Mouse (Mus musculus) G1E (cell line): ENCODE data around the gene Tma7. TPM values are rescaled to one million over a fixed set of nuclear protein-coding genes. Genes with fewer than 3 reads are reported as not detected.

Source experiments
- ATAC-seq: 2 replicates; pipeline ENCODE4 v1.8.0; 2016; ENCODE audit warnings: mild to moderate bottlenecking; ENCODE audit not compliant: insufficient number of reproducible peaks, poor library complexity, low FRiP score, severe bottlenecking; ENCODE audit errors: extremely low read depth
- DNase-seq: peaks from one replicate; pipeline ENCODE4 v3.0.0; 2012; ENCODE audit warnings: low spot score
- H3K27me3 ChIP-seq: 2 replicates; pipeline ENCODE4 v1.6.1; 2012; ENCODE audit warnings: mild to moderate bottlenecking, low read length, inconsistent platforms; ENCODE audit not compliant: insufficient read depth
- H3K36me3 ChIP-seq: replicated peaks from 2 replicates; pipeline ENCODE3; 2012; ENCODE audit warnings: mild to moderate bottlenecking, inconsistent platforms
- H3K4me1 ChIP-seq: 2 replicates; pipeline ENCODE4 v1.6.1; 2012; ENCODE audit warnings: low read depth, low read length, inconsistent platforms, mixed read lengths; ENCODE audit not compliant: insufficient read depth
- H3K4me3 ChIP-seq: 2 replicates; pipeline ENCODE4 v1.5.1; 2012; ENCODE audit warnings: low read depth, mild to moderate bottlenecking, inconsistent platforms, low read length, moderate library complexity, mixed read lengths
- H3K9me3 ChIP-seq: replicated peaks from 2 replicates; pipeline ENCODE4 v1.6.1; 2012; ENCODE audit warnings: inconsistent platforms
- CTCF ChIP-seq: IDR thresholded peaks from 2 replicates; pipeline ENCODE4 v1.5.1; 2012; ENCODE audit warnings: low read depth, low read length, inconsistent platforms, mixed read lengths
- GATA1 ChIP-seq: IDR thresholded peaks from 2 replicates; pipeline ENCODE4 v1.6.1; 2012; ENCODE audit warnings: borderline replicate concordance, low read length, inconsistent platforms, mixed read lengths
- GATA2 ChIP-seq: IDR thresholded peaks from 2 replicates; pipeline ENCODE4 v1.6.1; 2012; ENCODE audit warnings: low read depth, low read length, inconsistent platforms, borderline replicate concordance
- POLR2AphosphoS5 ChIP-seq: IDR thresholded peaks from 2 replicates; pipeline ENCODE4 v1.6.1; 2012; ENCODE audit warnings: low read depth, low read length, inconsistent platforms; ENCODE audit not compliant: insufficient replicate concordance
- TAL1 ChIP-seq: conservative IDR thresholded peaks from 2 replicates; pipeline ENCODE4 v1.6.1; 2012; ENCODE audit warnings: low read depth, low read length, inconsistent platforms, mixed read lengths
- polyA plus RNA-seq: library from polyadenylated mRNA; stranded (reverse); fragments of >175 nt; gene quantifications from 2 replicates; pipeline ENCODE4 v1.2.3, GENCODE M21; 2012
- total RNA-seq, 2 experiments: library from RNA; stranded (forward) in 1 of 2; stranded (reverse) in 1 of 2; fragments of 200-1000 nt in 1 of 2; fragments of >200 nt in 1 of 2; fragmentation: Nextera tagmentation in 1 of 2; gene quantifications; 2 replicates each; pipeline ENCODE4 v1.2.3; 2014 to 2017

Tma7 gene
- total and polyA plus RNA-seq, 3 experiments = 230 to 429 (median 413) TPM

- Histone ChIP-seq H3K36me3 (peaks cover 78% of the 10 kb centered on the region), H3K9me3 (no peaks in the 10 kb centered on the region), H3K27me3 (no peaks in the 10 kb centered on the region), H3K4me1 (peaks cover 73% of the 10 kb centered on the region), H3K4me3 (peak overlapping the region; percentile 69; the same call in 1 of the 2 replicates)
- TF ChIP-seq POLR2AphosphoS5 (no peak), GATA1 (no peak)
- DNase-seq (no peak), ATAC-seq (no peak)
Observed at GRCm38 (mm10) chr9:109057543-109057942, 24.8 kb downstream of the Tma7 start.

GRCm38 (mm10) chr9:109056916-109057315, 25.5 kb downstream of the Tma7 start:
- DNase-seq = no peak
- no peak for ATAC-seq
- peaks cover 73% of the 10 kb centered on the region for H3K4me1 ChIP-seq
- no peak overlapping the region for H3K4me3 ChIP-seq
- TF ChIP-seq GATA1 = no peak
- TF ChIP-seq TAL1 = no peak
- TF ChIP-seq GATA2 = no peak
- no peak for TF ChIP-seq CTCF
- no peak for TF ChIP-seq POLR2AphosphoS5
- H3K27me3 ChIP-seq = no peaks in the 10 kb centered on the region
- peaks cover 75% of the 10 kb centered on the region for H3K36me3 ChIP-seq
- H3K9me3 ChIP-seq = no peaks in the 10 kb centered on the region

- H3K27me3 ChIP-seq = no peaks in the 10 kb centered on the region
- peaks cover 76% of the 10 kb centered on the region for H3K36me3 ChIP-seq
- ATAC-seq = no peak
- TF ChIP-seq CTCF (no peak), POLR2AphosphoS5 (no peak), GATA1 (no peak), TAL1 (no peak), GATA2 (no peak)
- no peaks in the 10 kb centered on the region for H3K9me3 ChIP-seq
- peak overlapping the region; percentile 67; the same call in 1 of the 2 replicates for H3K4me3 ChIP-seq
- no peak for DNase-seq
- H3K4me1 ChIP-seq = peaks cover 80% of the 10 kb centered on the region
Observed at GRCm38 (mm10) chr9:109056081-109056690, 26.2 kb downstream of the Tma7 start.

GRCm38 (mm10) chr9:109055271-109056030, 26.9 kb downstream of the Tma7 start:
- H3K9me3 ChIP-seq = no peaks in the 10 kb centered on the region
- TF ChIP-seq CTCF (no peak), POLR2AphosphoS5 (no peak), TAL1 (no peak), GATA1 (no peak), GATA2 (no peak)
- ATAC-seq (no peak), DNase-seq (no peak)
- peaks cover 72% of the 10 kb centered on the region for H3K36me3 ChIP-seq
- H3K27me3 ChIP-seq = no peaks in the 10 kb centered on the region
- peak overlapping the region; percentile 67 for H3K4me3 ChIP-seq
- peaks cover 84% of the 10 kb centered on the region for H3K4me1 ChIP-seq

GRCm38 (mm10) chr9:109054712-109055111, 27.7 kb downstream of the Tma7 start:
- Histone ChIP-seq H3K36me3 (peaks cover 69% of the 10 kb centered on the region), H3K9me3 (no peaks in the 10 kb centered on the region), H3K4me3 (peak overlapping the region; percentile 67), H3K4me1 (peaks cover 80% of the 10 kb centered on the region), H3K27me3 (no peaks in the 10 kb centered on the region)
- ATAC-seq = peak; percentile 62
- TF ChIP-seq POLR2AphosphoS5 (no peak), CTCF (no peak), GATA1 (no peak), TAL1 (no peak), GATA2 (no peak)
- DNase-seq = peak; percentile 84

GRCm38 (mm10) chr9:109053851-109054250, 28.5 kb downstream of the Tma7 start:
- no peak for ATAC-seq
- no peak for TF ChIP-seq GATA1
- TF ChIP-seq GATA2 = no peak
- TF ChIP-seq POLR2AphosphoS5 = no peak
- TF ChIP-seq TAL1 = no peak
- no peak for TF ChIP-seq CTCF
- no peaks in the 10 kb centered on the region for H3K27me3 ChIP-seq
- H3K4me1 ChIP-seq = peaks cover 73% of the 10 kb centered on the region
- DNase-seq = no peak
- no peaks in the 10 kb centered on the region for H3K9me3 ChIP-seq
- H3K36me3 ChIP-seq = peaks cover 67% of the 10 kb centered on the region
- no peak overlapping the region for H3K4me3 ChIP-seq
